ENCODE assay signal across 32 mouse cellular contexts in genomic region chr8:118725651-118726050, GRCm38 (mm10).
"Had no signal": no experiment of that assay in that cellular context is flagged by ENCODE, and none has a peak within 500 bp of the region (broad histone marks: within the 10 kb centered on the region; RNA-seq: fewer than 3 reads in every experiment).

No protein-coding gene starts in this region.

- H3K9ac ChIP-seq: limb, embryonic 12.5 days; limb, embryonic 13.5 days; limb, embryonic 15.5 days; liver, embryonic 12.5 days; liver, embryonic 13.5 days; liver, embryonic 14.5 days; liver, embryonic 15.5 days; liver, postnatal 0 days; lung, embryonic 14.5 days; lung, embryonic 15.5 days; midbrain, embryonic 12.5 days; midbrain, embryonic 13.5 days; midbrain, embryonic 15.5 days; neural tube, embryonic 12.5 days had no signal

- H3K4me3 ChIP-seq: limb, embryonic 10.5 days; limb, embryonic 12.5 days; limb, embryonic 13.5 days; limb, embryonic 15.5 days; liver, embryonic 12.5 days; liver, embryonic 13.5 days; liver, embryonic 15.5 days; lung, embryonic 15.5 days; midbrain, embryonic 10.5 days; midbrain, embryonic 12.5 days; midbrain, embryonic 13.5 days; midbrain, embryonic 15.5 days; myocyte; neural tube, embryonic 12.5 days had no signal

- DNase-seq: left cerebral cortex, postnatal 4 days; liver; liver, embryonic 13.5 days; liver, postnatal 0 days; lung, adult 18-20 months; lung, adult 2 months; lung, embryonic 14.5 days; lung, postnatal 10 days; lung, postnatal 14 days; lung, postnatal 36 days; lung, postnatal 4 days; midbrain, embryonic 14.5 days had no signal

- H3K27me3 ChIP-seq: limb, embryonic 12.5 days; limb, embryonic 13.5 days; limb, embryonic 15.5 days; liver, embryonic 12.5 days; liver, embryonic 13.5 days; liver, embryonic 15.5 days; lung, embryonic 15.5 days; megakaryocyte, embryonic 14.5 days; midbrain, embryonic 12.5 days; midbrain, embryonic 13.5 days; midbrain, embryonic 15.5 days; neural tube, embryonic 12.5 days had no signal

- H3K27ac ChIP-seq: limb, embryonic 10.5 days; limb, embryonic 12.5 days; limb, embryonic 13.5 days; limb, embryonic 15.5 days; liver, embryonic 12.5 days; liver, embryonic 13.5 days; liver, embryonic 14.5 days; liver, embryonic 15.5 days; lung, embryonic 15.5 days; macrophage; midbrain, embryonic 10.5 days; midbrain, embryonic 12.5 days; midbrain, embryonic 13.5 days; midbrain, embryonic 15.5 days; neural tube, embryonic 12.5 days had no signal

- H3K4me2 ChIP-seq: limb, embryonic 12.5 days; limb, embryonic 13.5 days; limb, embryonic 15.5 days; liver, embryonic 11.5 days; liver, embryonic 12.5 days; liver, embryonic 13.5 days; liver, embryonic 15.5 days; lung, embryonic 14.5 days; lung, embryonic 15.5 days; midbrain, embryonic 11.5 days; midbrain, embryonic 12.5 days; midbrain, embryonic 13.5 days; midbrain, embryonic 15.5 days; neural tube, embryonic 12.5 days had no signal

- H3K4me1 ChIP-seq: limb, embryonic 10.5 days; limb, embryonic 12.5 days; limb, embryonic 13.5 days; limb, embryonic 15.5 days; liver, embryonic 12.5 days; liver, embryonic 13.5 days; liver, embryonic 15.5 days; lung, embryonic 15.5 days; megakaryocyte, embryonic 14.5 days; midbrain, embryonic 10.5 days; midbrain, embryonic 12.5 days; midbrain, embryonic 13.5 days; midbrain, embryonic 15.5 days; neural tube, embryonic 12.5 days had no signal

- H3K9me3 ChIP-seq: limb, embryonic 10.5 days; limb, embryonic 15.5 days; liver, embryonic 12.5 days; liver, embryonic 15.5 days; lung, embryonic 15.5 days; midbrain, embryonic 10.5 days; midbrain, embryonic 12.5 days; midbrain, embryonic 15.5 days; neural tube, embryonic 12.5 days had no signal

- ATAC-seq: liver, embryonic 12.5 days; liver, postnatal 0 days; lung, postnatal 0 days; midbrain, embryonic 13.5 days; midbrain, embryonic 15.5 days; midbrain, embryonic 16.5 days had no signal

- H3K36me3 ChIP-seq: limb, embryonic 10.5 days; limb, embryonic 12.5 days; limb, embryonic 13.5 days; limb, embryonic 15.5 days; liver, embryonic 12.5 days; liver, embryonic 13.5 days; liver, embryonic 15.5 days; lung, embryonic 15.5 days; midbrain, embryonic 10.5 days; midbrain, embryonic 12.5 days; midbrain, embryonic 13.5 days; midbrain, embryonic 15.5 days; neural tube, embryonic 12.5 days had no signal
